9 mouse cellular contexts compared by ENCODE assay signal in genomic region chr1:52675561-52676551, GRCm38 (mm10). TPM values are rescaled to one million over a fixed set of nuclear protein-coding genes. Genes with fewer than 3 reads are reported as not detected.
A peak's percentile ranks its signal among the peaks of the same experiment; 100 is the strongest.
DNase-seq lines count a peak whose midpoint lies in the region; ATAC-seq and TF ChIP-seq lines count a peak whose summit lies in the region.
"Had no signal": no experiment of that assay in that cellular context is flagged by ENCODE, and none has a peak within 500 bp of the region (broad histone marks: within the 10 kb centered on the region; RNA-seq: fewer than 3 reads in every experiment).

No protein-coding gene starts in this region.

- no peaks in the 10 kb centered on the region for H3K36me3 ChIP-seq in intestine, embryonic 15.5 days
- H3K36me3 ChIP-seq: limb, embryonic 15.5 days had no signal

- no peak for TF ChIP-seq CTCF in layer of hippocampus, adult 2 months (conservative IDR thresholded peaks at IDR 0.05)

- DNase-seq in layer of hippocampus, adult 2 months (ENCODE audit: low spot score in 2 of 2) = no peak
- no peak for DNase-seq in layer of hippocampus, postnatal 36 days
- DNase-seq in lung, postnatal 25 days (ENCODE audit: low spot score) = peak; percentile 43
- no peak for DNase-seq in layer of hippocampus, postnatal 10 days (ENCODE audit: low spot score in 2 of 2)
- no peak for DNase-seq in thymus, postnatal 14 days
- DNase-seq in urinary bladder, adult 2 months (ENCODE audit: low spot score) = no peak

- peak overlapping the region; percentile 24; the same call in 1 of the 2 replicates for H3K27ac ChIP-seq in layer of hippocampus, adult 2 months
- H3K27ac ChIP-seq in intestine, embryonic 15.5 days = no peak overlapping the region
- H3K27ac ChIP-seq: limb, embryonic 15.5 days had no signal

- H3K9me3 ChIP-seq in intestine, embryonic 15.5 days = no peaks in the 10 kb centered on the region
- H3K9me3 ChIP-seq: limb, embryonic 15.5 days had no signal

- H3K4me3 ChIP-seq in layer of hippocampus, adult 2 months = no peak overlapping the region
- no peak overlapping the region for H3K4me3 ChIP-seq in intestine, embryonic 15.5 days (replicated peaks)
- H3K4me3 ChIP-seq: limb, embryonic 15.5 days had no signal

- H3K4me2 ChIP-seq in intestine, embryonic 15.5 days (replicated peaks) = no peak overlapping the region
- H3K4me2 ChIP-seq: limb, embryonic 15.5 days had no signal

- 0 out of 2 replicates have a peak, but pooled peaks have one; percentile 22 for ATAC-seq in granulocyte monocyte progenitor cell, adult 5-6 weeks (replicated peaks; ENCODE audit: poor library complexity, severe bottlenecking)
- ATAC-seq in intestine, embryonic 15.5 days = peak; percentile 34; the same call in 1 of the 2 replicates

- H3K9ac ChIP-seq in intestine, embryonic 15.5 days = no peak overlapping the region
- H3K9ac ChIP-seq: limb, embryonic 15.5 days had no signal

- H3K4me1 ChIP-seq in intestine, embryonic 15.5 days (replicated peaks) = no peaks in the 10 kb centered on the region

- no peaks in the 10 kb centered on the region for H3K27me3 ChIP-seq in intestine, embryonic 15.5 days (replicated peaks)
- H3K27me3 ChIP-seq: limb, embryonic 15.5 days had no signal

- 59% methylated on average over 7 of the region's 7 CpGs for WGBS in intestine, embryonic 15.5 days

RNA-seq across cellular contexts. Expression of gene Nemp2, which starts 45.4 kb away (rescaled TPM):
- total RNA-seq in layer of hippocampus, adult 2 months (2021) = 1 to 10 TPM; 4.7 to 5.1 TPM
- total RNA-seq in layer of hippocampus, postnatal 36 days (2021) = 1 to 10 TPM; 3.7 to 4.2 TPM
- total RNA-seq in granulocyte monocyte progenitor cell, adult 5-6 weeks (2014; fragmentation: Nextera tagmentation) = 9.0 and 18.1 TPM in 2 replicates
- total RNA-seq in granulocyte monocyte progenitor cell, adult 5-6 weeks (2017) = 9.6 and 10.9 TPM in 2 replicates
- 6.2 and 6.8 TPM in 2 replicates for polyA plus RNA-seq in intestine, embryonic 15.5 days (2015; fragmentation: Nextera tagmentation; extraction: Ambion mirVana)
- total RNA-seq in layer of hippocampus, postnatal 10 days (2021) = 1 to 10 TPM; 3.5 to 5.9 TPM
- polyA plus RNA-seq in urinary bladder, adult 2 months (2012; rRNA removed) = 11.0 and 11.2 TPM in 2 replicates

RNA-seq across cellular contexts. Expression of gene Mfsd6, which starts 51.4 kb away (rescaled TPM):
- 10 to 100 TPM; 76.7 to 79.9 TPM for total RNA-seq in layer of hippocampus, adult 2 months (2021)
- 10 to 100 TPM; 74.5 to 81.1 TPM for total RNA-seq in layer of hippocampus, postnatal 36 days (2021)
- total RNA-seq in granulocyte monocyte progenitor cell, adult 5-6 weeks (2014; fragmentation: Nextera tagmentation) = 1.4 and 5.3 TPM in 2 replicates
- 3.6 and 3.9 TPM in 2 replicates for total RNA-seq in granulocyte monocyte progenitor cell, adult 5-6 weeks (2017)
- 3.1 and 4.4 TPM in 2 replicates for polyA plus RNA-seq in intestine, embryonic 15.5 days (2015; fragmentation: Nextera tagmentation; extraction: Ambion mirVana)
- 10 to 100 TPM; 68.2 to 69.5 TPM for total RNA-seq in layer of hippocampus, postnatal 10 days (2021)
- 15.9 and 23.1 TPM in 2 replicates for polyA plus RNA-seq in urinary bladder, adult 2 months (2012; rRNA removed)

Comparison
In these comparisons a context has a peak if more than half of its experiments do, and no peak if none do; other contexts are left out.
1. RNA of gene Mfsd6, which starts 51.4 kb away (total RNA-seq): 74.5 to 81.1 TPM in layer of hippocampus, postnatal 36 days, 76.7 to 79.9 TPM in layer of hippocampus, adult 2 months and 68.2 to 69.5 TPM in layer of hippocampus, postnatal 10 days; 1.4 to 5.3 TPM in granulocyte monocyte progenitor cell, adult 5-6 weeks; every median in the first group is over 10 times any median in the second.